Mouse (Mus musculus) erythroblast, embryonic 14.5 days (primary cell): ENCODE results near the gene Rab11fip5.

Source experiments
- GATA1 ChIP-seq: IDR thresholded peaks from 2 replicates; pipeline ENCODE4 v1.6.1; 2012; ENCODE audit warnings: low read length, inconsistent platforms, mixed read lengths
- TAL1 ChIP-seq: IDR thresholded peaks from 3 replicates; pipeline ENCODE4 v1.6.1; 2012; ENCODE audit warnings: low read length, inconsistent platforms, mixed read lengths

DNA sequence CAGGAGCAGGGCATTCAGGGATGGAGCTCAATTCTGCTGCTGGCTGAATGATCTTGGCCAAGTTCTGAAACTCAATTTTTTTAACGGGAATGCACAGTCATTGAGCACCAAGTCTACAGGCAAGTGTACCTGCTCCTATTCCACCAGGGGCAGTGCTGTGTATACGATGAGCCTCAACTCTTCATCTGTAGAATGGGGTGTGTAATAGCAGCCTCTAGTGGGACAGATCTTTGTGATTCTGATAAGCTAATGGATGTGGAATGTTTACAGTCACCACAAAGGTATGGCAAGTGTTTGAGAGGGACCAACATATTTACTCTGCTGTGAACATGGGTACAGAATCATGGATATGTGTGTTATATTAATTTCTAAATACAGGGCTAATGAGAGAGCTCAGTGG lies 58.2 kb downstream of the Rab11fip5 start:
- TF ChIP-seq GATA1: no peak
- no peak for TF ChIP-seq TAL1
